Mouse (Mus musculus) right cerebral cortex, postnatal 10 days (tissue): Measurements from ENCODE around the gene H2-T22.
"Not testable (repeated sequence)": the region's sequence is repeated elsewhere in the genome, so short reads cannot be mapped to it uniquely, and the experiment has no call there.

ENCODE experiments used
- DNase-seq, 2 experiments: peaks; one replicate each; pipeline ENCODE4 v3.0.0; 2021; ENCODE audit warnings: low spot score in 2 of 2

The H2-T22 gene

DNA sequence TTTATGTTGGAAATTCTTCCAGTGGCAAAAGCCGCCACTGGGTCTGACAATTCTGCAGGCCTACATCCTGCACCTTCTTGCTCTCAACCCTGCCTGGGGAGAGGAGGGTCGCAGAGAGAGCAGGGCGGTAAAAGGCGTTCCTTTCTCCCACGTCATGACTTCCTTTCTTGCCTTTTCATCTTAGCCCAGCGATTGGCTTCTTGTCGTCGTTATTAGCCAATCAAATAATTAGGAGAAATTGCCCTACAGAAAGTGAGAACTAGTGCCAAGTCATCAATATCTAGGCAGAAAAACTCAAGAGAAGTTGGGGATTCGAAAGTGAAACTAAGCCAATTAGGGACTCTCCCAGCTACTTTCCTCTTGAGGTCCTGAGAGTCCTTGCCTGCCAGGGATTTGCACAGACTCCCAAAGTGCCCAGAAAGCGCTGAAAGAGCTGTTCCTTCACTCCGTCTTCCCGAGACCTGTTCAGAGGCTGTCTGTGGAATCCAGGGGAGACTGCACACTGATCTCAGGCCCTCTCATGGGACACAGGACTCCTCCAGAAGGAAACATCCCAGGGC, at the start of gene H2-T22, which contains the start of gene Gm6034:
Gene H2-T22, minus strand, starts transcription at position 138 of the 560 bp plus-strand sequence.
Gene Gm6034, plus strand, starts transcription at position 352 of the 560 bp plus-strand sequence.
- peak; percentile 71 to 83 for DNase-seq

DNA sequence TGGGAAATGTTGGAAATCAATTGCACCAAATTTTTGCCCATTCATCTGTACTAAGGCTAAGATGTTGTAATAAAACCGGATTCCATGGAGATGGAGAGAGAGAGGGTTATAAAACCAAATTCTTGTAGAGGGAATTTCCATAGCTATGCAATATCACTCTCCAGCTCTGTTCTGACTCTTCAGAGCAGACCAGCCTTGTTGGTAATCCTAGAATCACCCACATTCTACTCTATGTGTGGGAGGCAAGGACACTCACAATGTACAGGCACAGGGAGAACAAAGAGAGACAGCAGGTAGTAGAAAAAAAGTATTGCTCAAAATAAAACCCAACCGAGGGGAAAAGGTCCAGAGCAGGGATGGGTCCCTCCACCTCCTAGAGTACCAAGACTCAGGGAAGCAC, 49.4 kb upstream of the H2-T22 start:
- not testable (repeated sequence) for DNase-seq

DNA sequence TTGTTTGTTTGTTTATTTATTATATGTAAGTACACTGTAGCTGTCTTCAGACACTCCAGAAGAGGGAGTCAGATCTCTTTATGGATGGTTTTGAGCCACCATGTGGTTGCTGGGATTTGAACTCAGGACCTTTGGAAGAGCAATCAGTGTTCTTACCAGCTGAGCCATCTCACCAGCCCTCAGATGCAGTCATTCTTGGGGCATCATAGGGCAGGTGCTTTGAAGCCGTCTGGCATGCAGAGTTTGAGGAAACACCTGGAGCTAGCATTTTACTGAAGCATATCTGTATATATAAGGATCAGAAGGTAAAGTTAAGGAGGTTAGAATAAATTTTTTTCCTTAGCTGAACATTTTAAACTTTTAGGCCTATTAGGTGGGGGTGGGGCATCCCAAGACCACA, 43.4 kb upstream of the H2-T22 start:
- DNase-seq = not testable (repeated sequence)

DNA sequence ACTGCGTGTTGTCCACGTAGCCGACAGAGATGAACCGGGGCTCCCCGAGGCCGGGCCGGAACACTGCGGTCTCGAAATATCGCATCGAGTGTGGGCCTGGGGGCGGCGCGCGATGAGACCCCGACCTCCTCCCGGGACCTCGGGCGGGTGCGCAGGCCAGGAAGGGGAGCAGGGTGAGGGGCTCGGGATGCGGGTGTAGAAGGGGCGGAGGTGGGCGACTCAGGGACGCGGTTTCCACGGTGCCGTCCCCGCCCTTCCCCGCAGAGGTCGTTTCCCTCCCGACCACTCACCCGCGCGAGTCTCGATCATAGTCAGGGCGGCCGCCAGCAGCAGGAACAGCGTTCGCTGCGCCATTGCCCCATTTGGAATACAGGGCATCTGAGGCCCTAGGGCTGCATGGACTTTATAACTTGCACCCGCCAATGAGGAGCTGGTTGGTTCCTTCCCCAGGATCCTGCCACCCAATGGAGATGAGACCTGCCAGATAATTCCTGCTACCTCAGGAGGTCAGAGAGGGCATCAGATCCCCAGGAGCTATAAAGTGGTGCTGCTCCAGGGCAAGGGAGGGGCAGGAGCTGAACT, 41.4 kb upstream of the H2-T22 start:
- no peak for DNase-seq

DNA sequence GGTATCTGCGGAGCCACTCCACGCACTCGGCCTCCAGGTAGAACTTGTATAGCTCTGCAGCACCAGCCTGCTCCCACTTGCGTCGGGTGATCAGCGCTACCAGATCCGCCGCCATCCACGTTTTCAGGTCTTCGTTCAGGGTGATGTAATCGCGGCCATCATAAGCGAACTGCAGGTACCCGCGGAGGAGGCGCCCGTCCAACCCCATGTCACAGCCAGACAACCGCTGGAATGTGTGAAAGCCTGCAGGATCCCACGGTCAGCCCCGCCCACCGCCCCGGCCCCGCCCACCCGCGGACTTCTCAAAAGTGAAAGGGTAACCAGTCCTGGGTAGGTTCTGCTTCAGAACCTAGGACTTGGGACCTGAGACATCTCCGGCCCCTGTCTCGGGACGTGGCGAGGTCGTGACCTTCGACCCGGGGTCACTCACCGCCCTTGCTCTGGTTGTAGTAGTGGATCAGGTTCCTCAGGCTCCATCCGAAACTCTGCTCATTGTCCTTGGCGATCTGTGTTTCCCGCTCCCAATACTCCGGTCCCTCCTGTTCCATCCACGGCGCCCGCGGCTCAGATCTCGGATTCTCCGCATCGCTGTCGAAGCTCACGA, 40.8 kb upstream of the H2-T22 start:
- DNase-seq = peak; percentile 33 to 39

DNA sequence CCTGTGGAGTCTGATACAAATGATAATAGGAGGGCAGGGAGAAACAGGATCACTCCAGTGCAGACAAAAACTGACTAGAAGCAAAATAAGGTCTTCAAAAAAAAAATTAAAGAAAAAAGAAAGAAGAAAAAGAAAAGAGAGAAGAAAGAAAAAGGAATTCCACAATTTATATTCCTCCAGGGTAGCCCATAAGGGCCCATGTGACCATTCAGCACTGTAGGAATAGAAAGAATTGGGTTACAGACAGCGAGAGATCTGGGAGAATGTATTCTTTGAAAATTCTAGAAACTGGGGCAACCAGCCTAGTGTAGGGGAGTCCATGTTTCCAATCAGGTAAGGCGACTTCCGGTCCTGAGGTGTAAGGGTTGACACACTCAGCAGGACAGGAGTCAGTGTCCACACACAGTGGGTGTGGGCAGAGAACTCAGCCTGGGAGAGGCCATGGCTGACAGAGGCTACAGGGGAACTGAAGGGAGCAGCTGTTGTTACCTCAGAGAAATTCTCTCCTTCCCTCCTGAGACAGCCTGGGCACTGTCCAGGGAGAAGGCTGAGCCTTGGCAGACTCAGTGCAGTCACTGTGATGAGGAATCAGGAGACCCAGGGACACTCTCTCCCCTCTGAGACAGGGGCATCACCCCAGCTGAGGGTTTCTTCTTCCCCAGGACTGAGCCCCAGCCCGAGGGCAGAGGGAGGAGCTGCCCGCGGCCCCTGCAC, 40.1 kb upstream of the H2-T22 start:
- DNase-seq = not testable (repeated sequence)

DNA sequence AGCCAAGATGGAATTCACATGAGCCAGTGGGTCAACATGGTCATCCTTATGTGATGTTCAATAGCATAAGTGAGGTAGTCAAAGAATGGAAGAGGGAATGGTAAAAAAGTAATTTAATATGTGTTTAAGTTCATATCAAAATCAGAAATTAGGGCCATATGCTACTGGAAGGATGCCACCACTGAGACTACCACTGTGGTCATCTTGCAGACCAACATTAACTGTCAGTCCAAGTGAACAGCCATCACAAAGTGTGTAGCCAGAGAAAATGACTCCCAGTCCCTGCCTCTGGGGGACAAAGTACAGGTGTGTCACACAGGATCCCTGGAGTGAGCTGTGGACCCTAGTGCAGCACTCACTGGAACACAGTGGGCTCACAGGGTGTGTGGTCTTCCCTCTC, 39.4 kb upstream of the H2-T22 start:
- not testable (repeated sequence) for DNase-seq

DNA sequence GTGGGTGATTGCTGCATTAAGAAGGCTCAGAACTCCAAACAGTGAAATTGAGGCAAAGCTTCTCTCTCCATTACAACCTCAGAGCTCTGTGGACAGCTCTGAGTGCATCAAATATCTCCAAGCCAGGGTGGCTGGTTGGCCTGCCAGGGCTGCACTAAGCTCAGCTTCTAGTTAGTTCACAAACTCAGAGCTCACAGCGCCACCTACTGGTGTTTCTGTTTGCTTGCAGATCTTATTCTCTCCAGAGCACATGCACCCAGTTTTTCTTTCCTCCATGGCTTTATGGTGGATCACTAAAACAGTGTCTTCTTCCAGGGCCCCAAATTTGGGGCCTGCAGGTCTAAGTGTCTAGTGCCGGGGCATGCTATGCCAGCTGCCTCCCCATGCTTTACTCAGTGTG, 18.3 kb upstream of the H2-T22 start:
- DNase-seq = peak; percentile 89 to 94

DNA sequence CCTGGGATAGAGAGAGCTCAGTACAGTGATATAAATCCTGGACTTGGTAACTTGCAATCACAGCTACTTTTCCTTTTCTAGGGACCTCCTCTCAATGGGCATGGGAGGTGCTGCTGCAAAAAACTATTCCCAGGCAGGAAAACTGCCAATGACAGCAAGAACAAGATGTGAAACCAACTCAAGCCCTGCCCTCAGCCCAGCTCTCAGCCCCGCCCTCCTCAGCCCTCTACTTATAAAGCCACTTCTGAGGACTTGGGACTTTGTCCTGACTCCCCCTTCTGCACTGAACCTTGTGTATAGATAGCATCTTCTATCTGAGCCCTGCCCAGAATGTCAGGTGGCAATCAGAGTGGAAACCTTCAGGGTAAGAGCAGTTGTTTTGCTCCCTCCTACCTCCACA, 15.8 kb upstream of the H2-T22 start, which contains the start of gene Gm11127:
Gene Gm11127, minus strand, starts transcription at position 10 of the 400 bp plus-strand sequence.
- DNase-seq = not testable (repeated sequence)

DNA sequence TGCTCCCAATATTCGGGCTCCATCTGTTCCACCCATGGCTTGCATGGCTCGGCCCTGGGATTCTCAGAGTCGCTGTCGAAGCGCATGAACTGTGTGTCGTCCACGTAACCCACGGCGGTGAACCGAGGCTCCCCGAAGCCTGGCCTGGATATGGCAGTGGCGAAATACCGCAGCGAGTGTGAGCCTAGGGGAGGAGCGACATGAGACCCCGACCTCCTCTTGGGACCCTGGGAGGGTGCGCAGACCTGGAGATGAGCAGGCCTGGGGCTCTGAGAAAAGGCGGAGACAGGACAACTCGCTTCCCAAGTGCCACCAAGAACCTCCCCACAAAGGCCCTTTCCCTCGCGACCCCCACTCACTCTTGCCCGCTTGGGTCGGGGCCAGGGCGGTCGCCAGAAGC, 15.4 kb upstream of the H2-T22 start:
- DNase-seq = not testable (repeated sequence)

DNA sequence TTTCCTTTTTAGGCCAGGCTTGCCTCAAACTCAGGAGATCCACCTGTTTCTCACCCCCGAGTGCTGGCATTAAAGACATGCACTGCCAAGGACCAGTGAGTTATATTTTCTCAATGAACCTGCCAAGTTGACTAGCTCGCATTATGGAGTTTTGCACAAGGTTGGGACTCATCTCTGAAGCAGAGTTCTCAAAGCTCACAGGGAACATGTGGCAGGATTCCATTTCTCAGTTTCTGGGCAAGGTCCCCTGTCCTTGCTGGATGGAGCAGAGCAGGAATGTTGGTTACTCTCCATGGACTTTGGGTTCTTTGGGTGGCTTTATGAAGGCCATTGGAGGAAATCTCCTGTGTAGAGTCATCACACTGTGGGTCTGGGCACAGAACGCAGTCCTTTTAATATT, 739 bp upstream of the H2-T22 start:
- DNase-seq = no peak

DNA sequence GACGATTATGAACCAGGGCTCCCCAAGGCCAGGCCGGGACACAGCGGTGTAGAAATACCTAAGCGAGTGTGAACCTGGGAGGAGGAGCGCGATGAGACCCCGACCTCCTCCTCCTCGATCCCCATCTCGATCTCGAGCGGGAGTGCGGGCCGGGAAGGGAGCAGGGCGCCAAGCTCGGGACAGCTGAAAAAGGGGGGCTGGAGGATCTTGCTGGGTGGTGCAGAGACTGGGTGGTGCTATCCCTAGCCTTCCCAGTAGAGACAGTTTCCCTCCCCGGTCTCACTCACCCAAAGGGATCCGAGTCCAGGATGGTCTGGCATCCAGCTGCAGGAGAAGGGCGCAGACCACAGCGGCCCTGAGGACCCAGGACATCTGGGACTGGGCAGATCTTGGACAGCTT, 492 bp downstream of the H2-T22 start:
- DNase-seq = not testable (repeated sequence)

DNA sequence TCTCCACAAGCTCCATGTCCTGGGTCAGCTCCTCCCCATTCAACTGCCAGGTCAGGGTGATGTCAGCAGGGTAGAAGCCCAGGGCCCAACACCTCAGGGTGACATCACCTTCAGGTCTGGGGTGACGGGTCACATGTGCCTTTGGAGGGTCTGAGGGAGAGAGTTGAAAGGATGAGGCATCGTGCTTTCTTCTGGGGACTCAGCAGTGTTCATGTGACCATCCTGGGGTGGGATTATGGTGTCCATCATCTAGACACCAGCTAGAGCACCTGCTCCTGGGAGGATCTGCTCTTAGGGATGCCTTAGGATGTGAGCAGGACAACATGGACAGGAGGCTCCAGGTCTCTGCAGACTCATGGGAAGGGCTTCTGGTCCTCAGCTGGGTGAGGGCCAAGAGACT, 1.9 kb downstream of the H2-T22 start:
- not testable (repeated sequence) for DNase-seq

DNA sequence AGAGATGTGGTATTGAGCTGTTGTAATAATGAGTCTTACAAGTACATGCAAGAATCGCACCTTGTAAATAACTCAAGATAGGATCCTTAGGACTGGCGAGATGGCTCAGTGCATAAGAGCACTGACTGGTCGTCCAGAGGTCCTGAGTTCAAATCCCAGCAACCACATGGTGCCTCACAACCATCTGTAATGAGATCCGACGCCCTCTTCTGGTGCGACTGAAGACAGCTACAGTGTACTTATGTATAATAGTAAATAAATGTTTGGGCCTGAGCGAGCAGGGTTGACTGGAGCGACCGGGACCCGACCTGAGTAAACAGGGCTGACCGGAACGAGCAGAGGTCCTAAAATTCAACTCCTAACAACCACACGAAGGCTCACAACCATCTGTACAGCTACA, 6.4 kb downstream of the H2-T22 start:
- not testable (repeated sequence) for DNase-seq

DNA sequence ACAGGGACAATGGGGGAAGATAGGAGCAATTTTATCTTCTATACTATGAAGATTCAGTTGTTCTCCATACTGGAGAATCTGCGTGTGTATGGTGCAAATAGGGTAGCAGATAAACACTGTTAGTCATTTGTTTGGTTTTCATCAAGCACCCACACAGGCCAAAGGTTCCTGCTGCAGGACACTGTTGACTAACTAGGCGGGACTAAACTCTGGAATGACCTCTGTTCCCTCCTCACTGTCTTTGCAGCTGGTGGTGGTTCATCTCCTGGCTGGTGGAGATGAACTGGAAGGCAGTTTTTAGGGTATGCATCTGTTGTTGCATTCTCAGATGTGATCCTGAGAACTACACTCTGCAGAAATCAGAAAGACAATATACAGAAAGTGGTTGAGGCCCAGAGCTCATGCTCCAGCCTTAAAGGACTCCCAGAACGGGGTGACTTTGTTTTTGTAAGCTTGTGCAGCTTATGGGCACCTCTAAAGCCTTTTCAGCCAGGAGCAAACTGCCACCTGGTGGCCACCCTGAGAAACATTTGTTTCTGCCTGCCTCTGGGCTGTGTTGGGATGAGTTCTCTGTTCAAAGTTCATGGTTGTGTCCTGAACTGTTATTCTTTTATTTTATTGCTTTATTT, 7.4 kb downstream of the H2-T22 start:
- DNase-seq = peak; percentile 59 to 72

DNA sequence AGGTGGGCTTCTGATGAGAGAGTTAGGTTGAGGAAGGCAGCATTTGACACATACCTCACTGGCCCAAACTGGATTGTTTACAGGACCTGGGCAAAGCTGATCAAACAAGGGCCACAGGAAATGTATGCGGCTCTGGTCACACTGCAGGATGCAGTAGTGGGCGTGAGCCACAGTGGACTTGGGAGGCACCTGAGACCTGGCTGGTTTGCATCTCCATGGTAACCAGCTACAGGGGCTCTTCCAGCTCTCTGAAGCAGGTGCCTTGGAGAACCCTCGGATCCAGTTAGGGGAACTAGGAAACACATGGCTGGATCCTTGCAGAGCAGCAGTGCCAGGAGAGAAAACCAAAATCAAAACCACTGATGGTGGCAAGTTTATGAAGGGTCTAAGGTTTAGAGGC, 8.0 kb downstream of the H2-T22 start:
- DNase-seq = not testable (repeated sequence)

DNA sequence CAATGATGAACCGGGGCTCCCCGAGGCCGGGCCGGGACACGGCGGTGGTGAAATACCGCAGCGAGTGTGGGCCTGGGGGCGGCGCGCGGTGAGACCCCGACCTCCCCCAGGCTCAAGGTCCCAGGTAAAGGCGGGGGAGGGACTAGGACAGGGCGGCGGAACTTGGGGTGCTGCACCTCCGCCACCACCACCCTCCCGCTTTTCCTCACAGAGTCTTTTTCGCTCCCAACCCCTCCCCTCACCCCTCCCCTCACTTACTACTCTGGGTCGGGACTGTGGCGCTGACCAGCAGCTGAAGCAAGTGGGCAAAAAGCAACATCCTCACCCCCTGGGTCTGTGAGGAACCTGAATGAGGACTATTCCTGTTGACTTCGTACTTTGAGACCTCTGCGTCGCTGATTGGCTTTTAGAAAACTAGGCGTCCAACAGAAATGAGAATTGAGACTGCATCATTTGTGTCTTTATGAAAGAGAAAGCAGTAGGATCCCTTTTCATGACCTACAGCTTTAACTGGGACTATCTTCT, 10.1 kb downstream of the H2-T22 start, which contains the start of gene H2-T23:
Gene H2-T23, minus strand, starts transcription at position 505 of the 525 bp plus-strand sequence.
- not testable (repeated sequence) for DNase-seq

DNA sequence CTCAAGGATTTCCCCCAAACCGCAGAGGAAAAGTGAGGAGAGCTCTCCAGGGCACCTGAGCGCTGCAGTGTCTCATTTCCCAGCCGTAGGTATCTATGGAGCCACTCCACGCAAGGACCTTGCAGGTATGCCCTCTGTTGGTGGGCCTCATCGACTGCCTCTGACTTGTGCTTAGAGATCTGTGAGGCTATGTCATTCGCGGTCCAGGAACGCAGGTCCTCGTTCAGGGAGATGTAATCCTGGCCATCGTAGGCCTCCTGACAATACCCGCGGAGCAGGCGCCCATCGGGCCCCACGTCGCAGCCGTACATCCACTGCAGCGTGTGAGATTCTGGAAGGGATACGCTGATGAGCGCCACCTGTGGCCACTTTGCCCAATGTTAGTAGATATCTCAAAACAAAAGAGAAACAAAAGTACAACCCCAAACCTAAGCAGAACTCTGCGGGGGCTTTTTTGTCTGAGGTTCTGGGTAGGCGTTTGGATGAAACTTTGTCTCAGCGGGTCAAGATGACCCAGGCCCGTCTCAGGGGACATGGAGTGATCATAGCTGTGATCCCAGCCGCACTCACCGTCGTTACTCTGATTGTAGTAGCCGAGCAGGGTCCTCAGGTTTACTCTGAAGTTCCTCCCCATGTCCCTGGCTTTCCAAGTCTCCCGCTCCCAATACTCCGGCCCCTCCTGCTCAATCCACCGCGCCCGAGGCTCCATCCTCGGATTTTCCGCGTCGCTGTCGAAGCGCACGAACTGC, 10.8 kb downstream of the H2-T22 start:
- DNase-seq = not testable (repeated sequence)

DNA sequence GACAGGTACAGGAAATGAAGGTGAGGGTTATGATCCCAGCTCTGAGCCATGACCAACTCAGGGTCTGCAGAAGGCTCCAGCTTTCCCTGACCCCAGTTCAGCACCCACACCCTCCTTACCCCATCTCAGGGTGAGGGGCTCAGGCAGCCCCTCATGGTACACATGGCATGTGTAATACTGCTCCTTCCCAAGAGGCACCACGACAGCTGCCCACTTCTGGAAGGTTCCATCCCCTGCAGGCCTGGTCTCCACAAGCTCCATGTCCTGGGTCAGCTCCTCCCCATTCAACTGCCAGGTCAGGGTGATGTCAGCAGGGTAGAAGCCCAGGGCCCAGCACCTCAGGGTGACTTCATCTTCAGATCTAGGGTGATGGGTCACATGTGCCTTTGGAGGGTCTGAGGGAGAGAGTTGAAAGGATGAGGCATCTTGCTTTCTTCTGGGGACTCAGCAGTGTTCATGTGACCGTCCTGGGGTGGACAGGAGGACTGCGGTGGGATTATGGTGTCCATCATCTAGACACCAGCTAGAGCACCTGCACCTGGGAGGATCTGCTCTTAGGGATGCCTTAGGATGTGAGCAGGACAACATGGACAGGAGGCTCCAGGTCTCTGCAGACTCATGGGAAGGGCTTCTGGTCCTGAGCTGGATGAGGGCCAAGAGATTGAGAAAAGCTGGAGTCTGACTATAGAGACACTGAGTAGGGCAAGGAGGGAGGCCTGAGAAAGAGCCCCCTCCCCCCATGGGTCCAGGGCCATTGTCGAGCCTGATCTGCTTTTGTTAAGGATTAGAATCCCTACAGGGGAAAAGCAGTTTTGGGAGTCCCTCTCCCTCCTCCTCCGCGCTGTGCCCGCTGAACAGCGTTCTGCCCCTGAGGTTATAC, 11.6 kb downstream of the H2-T22 start:
- DNase-seq = not testable (repeated sequence)
